ENCODE assay signal across 15 mouse cellular contexts in the genomic region with DNA sequence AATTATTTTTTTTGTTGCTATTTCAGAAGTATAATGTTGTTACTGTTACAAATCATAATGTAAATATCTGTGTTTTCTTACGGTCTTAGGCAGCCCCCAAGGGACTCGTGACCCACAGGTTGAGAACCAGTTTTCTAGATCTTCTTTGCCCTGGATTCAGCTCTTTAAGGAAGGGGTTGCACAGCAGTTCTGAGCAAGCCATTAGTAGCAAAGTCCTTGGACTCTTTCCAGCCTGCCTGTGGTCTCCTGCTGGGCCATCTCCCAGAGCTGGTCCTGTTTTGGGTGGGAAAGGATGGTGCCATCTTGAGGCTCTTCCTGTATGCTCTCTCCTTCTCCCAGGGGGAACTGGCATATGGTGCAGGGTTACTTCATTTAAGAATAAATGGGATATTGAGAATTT.
DNase-seq lines count a peak whose midpoint lies in the region; ATAC-seq lines count a peak whose summit lies in the region.
"Had no signal": no experiment of that assay in that cellular context is flagged by ENCODE, and none has a peak within 500 bp of the region (broad histone marks: within the 10 kb centered on the region; RNA-seq: fewer than 3 reads in every experiment).

No protein-coding gene starts in this region.

- WGBS in heart, embryonic 12.5 days = 82% methylated on average over 2 of the region's 2 CpGs
- WGBS in midbrain, embryonic 14.5 days = 90% methylated on average over 2 of the region's 2 CpGs
- 83% methylated on average over 2 of the region's 2 CpGs for WGBS in midbrain, embryonic 13.5 days
- WGBS in forebrain, embryonic 16.5 days = 68% methylated on average over 2 of the region's 2 CpGs

- no peak overlapping the region for H3K4me2 ChIP-seq in heart, embryonic 12.5 days
- H3K4me2 ChIP-seq in midbrain, embryonic 14.5 days (ENCODE audit: low read length) = no peak overlapping the region
- H3K4me2 ChIP-seq in midbrain, embryonic 13.5 days (replicated peaks) = no peak overlapping the region
- no peak overlapping the region for H3K4me2 ChIP-seq in forebrain, embryonic 16.5 days (ENCODE audit: low read length)
- H3K4me2 ChIP-seq: embryonic facial prominence, embryonic 12.5 days had no signal

- H3K9me3 ChIP-seq in heart, embryonic 12.5 days (replicated peaks) = no peaks in the 10 kb centered on the region
- no peaks in the 10 kb centered on the region for H3K9me3 ChIP-seq in midbrain, embryonic 14.5 days (ENCODE audit: control insufficient read depth, low read length)
- no peaks in the 10 kb centered on the region for H3K9me3 ChIP-seq in midbrain, embryonic 13.5 days
- no peaks in the 10 kb centered on the region for H3K9me3 ChIP-seq in forebrain, embryonic 16.5 days (ENCODE audit: control insufficient read depth, low read length)
- H3K9me3 ChIP-seq: embryonic facial prominence, embryonic 12.5 days had no signal

- ATAC-seq in heart, embryonic 12.5 days (ENCODE audit: insufficient number of reproducible peaks, low FRiP score) = no peak
- ATAC-seq in midbrain, embryonic 14.5 days (ENCODE audit: low FRiP score, low TSS enrichment) = no peak
- ATAC-seq in midbrain, embryonic 13.5 days = no peak
- peak; percentile 8; the same call in 1 of the 2 replicates for ATAC-seq in forebrain, embryonic 16.5 days

- H3K27ac ChIP-seq in heart, embryonic 12.5 days (ENCODE audit: poor library complexity, severe bottlenecking) = no peak overlapping the region
- H3K27ac ChIP-seq in midbrain, embryonic 14.5 days (replicated peaks; ENCODE audit: low read depth, low read length) = no peak overlapping the region
- no peak overlapping the region for H3K27ac ChIP-seq in midbrain, embryonic 13.5 days
- peak overlapping the region; percentile 49; the same call in 1 of the 2 replicates for H3K27ac ChIP-seq in forebrain, embryonic 16.5 days (ENCODE audit: low read length)
- H3K27ac ChIP-seq: embryonic facial prominence, embryonic 12.5 days; kidney, postnatal 0 days had no signal

- H3K9ac ChIP-seq in heart, embryonic 12.5 days = no peak overlapping the region
- no peak overlapping the region for H3K9ac ChIP-seq in midbrain, embryonic 14.5 days (replicated peaks; ENCODE audit: low read length)
- H3K9ac ChIP-seq in midbrain, embryonic 13.5 days (replicated peaks) = no peak overlapping the region
- H3K9ac ChIP-seq in forebrain, embryonic 16.5 days (replicated peaks; ENCODE audit: low read depth, low read length) = no peak overlapping the region
- H3K9ac ChIP-seq: embryonic facial prominence, embryonic 12.5 days had no signal

- H3K4me3 ChIP-seq in heart, embryonic 12.5 days = no peak overlapping the region
- H3K4me3 ChIP-seq in midbrain, embryonic 14.5 days (replicated peaks; ENCODE audit: low read depth, low read length) = no peak overlapping the region
- no peak overlapping the region for H3K4me3 ChIP-seq in midbrain, embryonic 13.5 days (replicated peaks)
- no peak overlapping the region for H3K4me3 ChIP-seq in forebrain, embryonic 16.5 days (replicated peaks; ENCODE audit: low read length)
- H3K4me3 ChIP-seq: embryonic facial prominence, embryonic 12.5 days had no signal

- H3K27me3 ChIP-seq in heart, embryonic 12.5 days (replicated peaks) = no peaks in the 10 kb centered on the region
- no peaks in the 10 kb centered on the region for H3K27me3 ChIP-seq in midbrain, embryonic 14.5 days (ENCODE audit: control insufficient read depth, insufficient read depth, low read length)
- no peaks in the 10 kb centered on the region for H3K27me3 ChIP-seq in midbrain, embryonic 13.5 days
- no peaks in the 10 kb centered on the region for H3K27me3 ChIP-seq in forebrain, embryonic 16.5 days (replicated peaks; ENCODE audit: control insufficient read depth, insufficient read depth, low read length)
- H3K27me3 ChIP-seq: embryonic facial prominence, embryonic 12.5 days had no signal

- H3K36me3 ChIP-seq in heart, embryonic 12.5 days = no peaks in the 10 kb centered on the region
- H3K36me3 ChIP-seq in midbrain, embryonic 14.5 days (ENCODE audit: control insufficient read depth, insufficient read depth, low read length) = no peaks in the 10 kb centered on the region
- no peaks in the 10 kb centered on the region for H3K36me3 ChIP-seq in midbrain, embryonic 13.5 days
- no peaks in the 10 kb centered on the region for H3K36me3 ChIP-seq in forebrain, embryonic 16.5 days (ENCODE audit: control insufficient read depth, insufficient read depth)
- H3K36me3 ChIP-seq: embryonic facial prominence, embryonic 12.5 days had no signal

- peaks cover 23% of the 10 kb centered on the region for H3K4me1 ChIP-seq in heart, embryonic 12.5 days (replicated peaks)
- H3K4me1 ChIP-seq in midbrain, embryonic 14.5 days (ENCODE audit: control insufficient read depth, insufficient read depth, low read length) = peaks cover 11% of the 10 kb centered on the region; the same call in 1 of the 2 replicates
- peaks cover 32% of the 10 kb centered on the region for H3K4me1 ChIP-seq in midbrain, embryonic 13.5 days (replicated peaks)
- peaks cover 35% of the 10 kb centered on the region for H3K4me1 ChIP-seq in forebrain, embryonic 16.5 days (replicated peaks; ENCODE audit: control insufficient read depth, insufficient read depth, low read length)

- peak; percentile 42 to 52 for DNase-seq in cerebellum, postnatal 14 days
- DNase-seq in cerebellum, postnatal 4 days (ENCODE audit: low spot score in 2 of 2) = no peak
- DNase-seq in heart, adult 11 months = peak; percentile 69
- DNase-seq in midbrain, embryonic 14.5 days = peak; percentile 27
- DNase-seq: gastrocnemius, postnatal 14 days; kidney, adult 11 months; liver; lung, postnatal 14 days; right cerebral cortex, postnatal 25 days; thymus, postnatal 36 days had no signal

Comparison
In these comparisons a context has a peak if more than half of its experiments do, and no peak if none do; other contexts are left out.
1. DNase-seq: peak in cerebellum, postnatal 14 days (2 of 2), heart, adult 11 months (single experiment) and midbrain, embryonic 14.5 days (single experiment); none in cerebellum, postnatal 4 days (0 of 2).